Mouse (Mus musculus) stomach, embryonic 16.5 days (tissue): ENCODE measurements around the gene Igf2bp1. TPM values are rescaled to one million over a fixed set of nuclear protein-coding genes. Genes with fewer than 3 reads are reported as not detected.

Source experiments
- ATAC-seq: fragments of 200-750 bp; cut with Nextera tagmentation; 2 replicates; pipeline ENCODE4 v1.8.0; 2017; ENCODE audit warnings: moderate number of reproducible peaks, moderate TSS enrichment; ENCODE audit not compliant: insufficient read depth, low FRiP score
- H3K27ac ChIP-seq: fragments of 300-500 bp; sonication (generic); 2 replicates; pipeline ENCODE4 v1.5.1; 2014; ENCODE audit warnings: low read length
- H3K27me3 ChIP-seq: fragments of 300-500 bp; sonication (generic); 2 replicates; pipeline ENCODE4 v1.6.1; 2014; ENCODE audit warnings: low read length, control low read depth, mixed read lengths; ENCODE audit not compliant: control insufficient read depth, insufficient read depth
- H3K36me3 ChIP-seq: fragments of 300-500 bp; sonication (generic); 2 replicates; pipeline ENCODE4 v1.6.1; 2014; ENCODE audit warnings: low read length; ENCODE audit not compliant: control insufficient read depth, insufficient read depth
- H3K4me1 ChIP-seq: fragments of 300-500 bp; sonication (generic); 2 replicates; pipeline ENCODE4 v1.6.1; 2014; ENCODE audit warnings: low read length, control low read depth, mixed read lengths; ENCODE audit not compliant: control insufficient read depth, insufficient read depth
- H3K4me2 ChIP-seq: fragments of 300-500 bp; sonication (generic); 2 replicates; pipeline ENCODE4 v1.6.1; 2014; ENCODE audit warnings: low read depth, low read length, mixed read lengths
- H3K4me3 ChIP-seq: fragments of 300-500 bp; sonication (generic); replicated peaks from 2 replicates; pipeline ENCODE4 v1.5.1; 2014; ENCODE audit warnings: mild to moderate bottlenecking, low read length
- H3K9ac ChIP-seq: fragments of 300-500 bp; sonication (generic); 2 replicates; pipeline ENCODE4 v1.6.1; 2014; ENCODE audit warnings: low read length
- H3K9me3 ChIP-seq: fragments of 300-500 bp; sonication (generic); replicated peaks from 2 replicates; pipeline ENCODE4 v1.6.1; 2016; ENCODE audit warnings: low read length, control low read depth; ENCODE audit not compliant: control insufficient read depth
- WGBS: fragments of 180-500 bp; shearing (Covaris S2); extraction: QIAGEN DNeasy Blood & Tissue Kit; methylation state at CpG from one replicate; pipeline ENCODE4 v1.1.7; 2014; 5-methylcytosine and 5-hydroxymethylcytosine counted together
- polyA plus RNA-seq: library from polyadenylated mRNA; unstranded; fragments of >200 nt; fragmentation: Nextera tagmentation; extraction: Ambion mirVana; gene quantifications from 2 replicates; pipeline ENCODE4 v1.2.1, GENCODE M21; 2015

Gene Igf2bp1
- polyA plus RNA-seq, 1 experiment from 2014 or later = 24.1 TPM

GRCm38 (mm10) chr11:96017941-96018351, 12.2 kb upstream of the Igf2bp1 start:
- 15% methylated on average over 9 of the region's 9 CpGs for WGBS
- Histone ChIP-seq H3K27ac (peak overlapping the region; percentile 36), H3K9me3 (no peaks in the 10 kb centered on the region), H3K4me3 (no peak overlapping the region), H3K4me1 (no peaks in the 10 kb centered on the region), H3K27me3 (peaks cover 1% of the 10 kb centered on the region; the same call in 1 of the 2 replicates), H3K36me3 (no peaks in the 10 kb centered on the region), H3K4me2 (no peak overlapping the region), H3K9ac (peak overlapping the region; percentile 19; the same call in 1 of the 2 replicates)
- peak; percentile 89; the same call in 1 of the 2 replicates for ATAC-seq

GRCm38 (mm10) chr11:96015421-96015820, 9.7 kb upstream of the Igf2bp1 start:
- Histone ChIP-seq H3K4me1 (no peaks in the 10 kb centered on the region), H3K27ac (no peak overlapping the region), H3K9ac (no peak overlapping the region), H3K4me2 (no peak overlapping the region), H3K27me3 (peaks cover 7% of the 10 kb centered on the region; the same call in 1 of the 2 replicates), H3K36me3 (no peaks in the 10 kb centered on the region), H3K4me3 (no peak overlapping the region), H3K9me3 (no peaks in the 10 kb centered on the region)
- 23% methylated on average over 5 of the region's 5 CpGs for WGBS
- no peak for ATAC-seq

GRCm38 (mm10) chr11:96011982-96012381, 6.2 kb upstream of the Igf2bp1 start:
- Histone ChIP-seq H3K4me3 (no peak overlapping the region), H3K9ac (no peak overlapping the region), H3K4me1 (peaks cover 4% of the 10 kb centered on the region), H3K9me3 (no peaks in the 10 kb centered on the region), H3K4me2 (no peak overlapping the region), H3K36me3 (no peaks in the 10 kb centered on the region), H3K27ac (no peak overlapping the region), H3K27me3 (peaks cover 10% of the 10 kb centered on the region; the same call in 1 of the 2 replicates)
- 7% methylated on average over 6 of the region's 8 CpGs for WGBS
- ATAC-seq = no peak

- no peak overlapping the region for H3K9ac ChIP-seq
- H3K9me3 ChIP-seq = no peaks in the 10 kb centered on the region
- H3K4me2 ChIP-seq = no peak overlapping the region
- H3K27ac ChIP-seq = no peak overlapping the region
- no peak for ATAC-seq
- H3K4me1 ChIP-seq = peaks cover 15% of the 10 kb centered on the region
- peaks cover 10% of the 10 kb centered on the region; the same call in 1 of the 2 replicates for H3K27me3 ChIP-seq
- no peak overlapping the region for H3K4me3 ChIP-seq
- WGBS = 20% methylated on average over 1 of the region's 1 CpGs
- no peaks in the 10 kb centered on the region for H3K36me3 ChIP-seq
These were observed 3.1 kb upstream of the Igf2bp1 start for GRCm38 (mm10) chr11:96008827-96009226.

- Histone ChIP-seq H3K27ac (no peak overlapping the region), H3K9ac (peak overlapping the region; percentile 96)
- WGBS = 1% methylated on average over 33 of the region's 33 CpGs
These were observed 1.9 kb upstream of the Igf2bp1 start for GRCm38 (mm10) chr11:96007516-96008235.

GRCm38 (mm10) chr11:96006852-96007515, 1.2 kb upstream of the Igf2bp1 start:
- ATAC-seq = peak; percentile 22; the same call in 1 of the 2 replicates
- H3K9me3 ChIP-seq = no peaks in the 10 kb centered on the region
- no peak overlapping the region; the same call in 1 of the 2 replicates for H3K27ac ChIP-seq
- peaks cover 23% of the 10 kb centered on the region for H3K4me1 ChIP-seq
- no peaks in the 10 kb centered on the region for H3K36me3 ChIP-seq
- peak overlapping the region; percentile 92 for H3K4me2 ChIP-seq
- H3K4me3 ChIP-seq = peak overlapping the region; percentile 84
- H3K9ac ChIP-seq = peak overlapping the region; percentile 96
- peaks cover 6% of the 10 kb centered on the region; the same call in 1 of the 2 replicates for H3K27me3 ChIP-seq
- 0% methylated on average over 61 of the region's 67 CpGs for WGBS

More at GRCm38 (mm10) chr11:96007516-96008235, 1.9 kb upstream of the Igf2bp1 start:
- peak overlapping the region; percentile 92 for H3K4me2 ChIP-seq
- no peak for ATAC-seq
- no peaks in the 10 kb centered on the region for H3K9me3 ChIP-seq
- H3K27me3 ChIP-seq = peaks cover 6% of the 10 kb centered on the region; the same call in 1 of the 2 replicates
- peak overlapping the region; percentile 84 for H3K4me3 ChIP-seq
- H3K36me3 ChIP-seq = no peaks in the 10 kb centered on the region
- peaks cover 22% of the 10 kb centered on the region for H3K4me1 ChIP-seq

GRCm38 (mm10) chr11:96006367-96006851, 669 bp upstream of the Igf2bp1 start:
- Histone ChIP-seq H3K4me2 (peak overlapping the region; percentile 92), H3K9me3 (no peaks in the 10 kb centered on the region), H3K4me1 (peaks cover 29% of the 10 kb centered on the region), H3K4me3 (peak overlapping the region; percentile 84), H3K27me3 (peaks cover 6% of the 10 kb centered on the region; the same call in 1 of the 2 replicates), H3K36me3 (no peaks in the 10 kb centered on the region), H3K27ac (peak overlapping the region; percentile 26; the same call in 1 of the 2 replicates), H3K9ac (peak overlapping the region; percentile 96)
- WGBS = under 1% methylated on average over 33 of the region's 33 CpGs
- 0 out of 2 replicates have a peak, but pooled peaks have one; percentile 2 for ATAC-seq

- under 1% methylated on average over 54 of the region's 57 CpGs for WGBS
- ATAC-seq = peak; percentile 57
These were observed 842 bp downstream of the Igf2bp1 start for GRCm38 (mm10) chr11:96004793-96005402.

More at GRCm38 (mm10) chr11:96004793-96005402, 842 bp downstream of the Igf2bp1 start:
- H3K27me3 ChIP-seq = 0 out of 2 replicates have a peak, but pooled peaks cover 3% of the 10 kb centered on the region
- peaks cover 30% of the 10 kb centered on the region for H3K4me1 ChIP-seq
- H3K9ac ChIP-seq = peak overlapping the region; percentile 96
- H3K27ac ChIP-seq = peak overlapping the region; percentile 92
- H3K9me3 ChIP-seq = no peaks in the 10 kb centered on the region
- peak overlapping the region; percentile 92 for H3K4me2 ChIP-seq
- H3K36me3 ChIP-seq = no peaks in the 10 kb centered on the region
- H3K4me3 ChIP-seq = peak overlapping the region; percentile 84
